Mouse (Mus musculus) small intestine, adult 2 months (tissue): ENCODE results near the gene Snx33. TPM values are rescaled to one million over a fixed set of nuclear protein-coding genes. Genes with fewer than 3 reads are reported as not detected.

Experiments used
- H3K27ac ChIP-seq: fragments of 200-500 bp; 2 replicates; pipeline ENCODE4 v1.5.1; 2012; ENCODE audit warnings: low read depth, low read length, control low read depth, inconsistent platforms; ENCODE audit not compliant: insufficient read depth
- H3K27me3 ChIP-seq: fragments of 200-500 bp; 2 replicates; pipeline ENCODE4 v1.6.1; 2012; ENCODE audit warnings: mild to moderate bottlenecking, moderate library complexity, low read length, inconsistent platforms; ENCODE audit not compliant: control insufficient read depth, insufficient read depth
- H3K36me3 ChIP-seq: fragments of 200-500 bp; 2 replicates; pipeline ENCODE4 v1.6.1; 2012; ENCODE audit warnings: mild to moderate bottlenecking, low read length, control low read depth, inconsistent platforms; ENCODE audit not compliant: control insufficient read depth, insufficient read depth
- H3K4me1 ChIP-seq: fragments of 200-500 bp; 2 replicates; pipeline ENCODE4 v1.6.1; 2012; ENCODE audit warnings: low read length, inconsistent platforms, mixed read lengths; ENCODE audit not compliant: control insufficient read depth, insufficient read depth, insufficient read length
- H3K4me3 ChIP-seq: fragments of 200-500 bp; 2 replicates; pipeline ENCODE4 v1.5.1; 2012; ENCODE audit warnings: low read depth, mild to moderate bottlenecking, control low read depth, inconsistent platforms, low read length, moderate library complexity
- CTCF ChIP-seq: fragments of 200-500 bp; IDR thresholded peaks from 2 replicates; pipeline ENCODE4 v1.5.1; 2012; ENCODE audit warnings: low read depth, mild to moderate bottlenecking, control low read depth, inconsistent platforms, low read length, moderate library complexity, mixed read lengths; ENCODE audit not compliant: insufficient replicate concordance, insufficient read length; ENCODE audit errors: extremely low read depth
- POLR2A ChIP-seq: fragments of 200-500 bp; IDR thresholded peaks from 2 replicates; pipeline ENCODE4 v1.6.1; 2012; ENCODE audit warnings: low read depth, mild to moderate bottlenecking, control low read depth, inconsistent platforms, low read length, moderate library complexity
- WGBS: fragments of 180-500 bp; shearing (Covaris S2); methylation state at CpG from one replicate; pipeline ENCODE4 v1.1.7; 2018; 5-methylcytosine and 5-hydroxymethylcytosine counted together
- polyA plus RNA-seq: library from polyadenylated mRNA; depleted of rRNA; stranded (reverse); fragments of >200 nt; gene quantifications from 2 replicates; pipeline ENCODE4 v1.2.3, GENCODE M21; 2012

Gene Snx33
- polyA plus RNA-seq, 1 experiment, result 3.8 TPM

GRCm38 (mm10) chr9:56881539-56882082, 46.6 kb downstream of the Snx33 start:
- 61% methylated on average over 3 of the region's 3 CpGs for WGBS
- no peaks in the 10 kb centered on the region for H3K36me3 ChIP-seq
- TF ChIP-seq POLR2A, result no peak
- TF ChIP-seq CTCF, result no peak
- no peaks in the 10 kb centered on the region for H3K27me3 ChIP-seq
- peaks cover 5% of the 10 kb centered on the region for H3K4me1 ChIP-seq
- H3K4me3 ChIP-seq, result no peak overlapping the region
- no peak overlapping the region for H3K27ac ChIP-seq

GRCm38 (mm10) chr9:56880790-56881189, 47.4 kb downstream of the Snx33 start:
- Histone ChIP-seq H3K4me3 (no peak overlapping the region), H3K27me3 (no peaks in the 10 kb centered on the region), H3K4me1 (peaks cover 6% of the 10 kb centered on the region), H3K36me3 (no peaks in the 10 kb centered on the region), H3K27ac (no peak overlapping the region)
- WGBS, result 52% methylated on average over 9 of the region's 9 CpGs
- TF ChIP-seq CTCF (no peak), POLR2A (no peak)

DNA sequence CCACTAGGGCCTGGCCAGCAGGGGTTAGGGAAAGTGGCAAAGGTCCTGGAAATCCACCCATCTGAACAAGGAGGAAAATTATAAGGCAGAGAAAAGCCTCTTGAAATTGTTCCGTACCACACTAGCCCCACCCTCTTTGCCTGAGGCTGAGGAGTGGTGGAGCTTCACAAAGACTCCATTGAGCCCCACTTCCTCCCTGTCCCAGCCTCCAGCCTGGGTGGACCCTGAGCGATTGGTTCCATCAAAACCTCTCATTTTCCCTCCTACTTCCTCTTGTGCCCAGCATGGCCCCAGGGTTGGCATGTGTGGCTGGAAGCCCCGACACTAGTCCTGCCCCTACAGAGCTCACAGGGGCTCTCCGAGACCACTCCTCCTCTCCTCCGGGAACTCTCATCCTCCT, 50.9 kb downstream of the Snx33 start:
- TF ChIP-seq CTCF (no peak), POLR2A (no peak)
- Histone ChIP-seq H3K36me3 (no peaks in the 10 kb centered on the region), H3K4me1 (peaks cover 4% of the 10 kb centered on the region; the same call in 1 of the 2 replicates), H3K4me3 (no peak overlapping the region), H3K27me3 (no peaks in the 10 kb centered on the region), H3K27ac (no peak overlapping the region)
- 67% methylated on average over 5 of the region's 5 CpGs for WGBS

DNA sequence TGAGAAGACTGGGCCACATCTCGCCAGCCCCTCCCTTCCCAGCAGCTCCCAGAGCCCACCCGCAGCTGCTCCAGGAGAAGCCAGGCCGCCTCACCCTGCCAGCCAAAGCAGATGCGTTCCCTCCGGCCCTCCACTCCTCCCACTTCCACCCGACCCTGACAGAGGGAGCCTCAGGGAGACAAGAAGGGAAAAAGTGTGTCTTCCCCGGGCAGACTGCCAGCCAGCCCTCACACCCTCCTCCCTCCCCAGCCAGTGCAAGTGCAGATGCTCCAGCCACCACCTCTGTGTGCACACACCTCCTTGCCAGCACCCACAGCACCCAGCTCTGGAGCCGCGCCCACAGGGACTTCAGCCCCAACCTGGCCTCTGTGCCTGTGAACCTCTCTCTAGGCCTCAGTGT, 51.4 kb downstream of the Snx33 start:
- Histone ChIP-seq H3K4me3 (no peak overlapping the region), H3K4me1 (peaks cover 4% of the 10 kb centered on the region; the same call in 1 of the 2 replicates), H3K36me3 (no peaks in the 10 kb centered on the region), H3K27ac (no peak overlapping the region), H3K27me3 (no peaks in the 10 kb centered on the region)
- 35% methylated on average over 9 of the region's 9 CpGs for WGBS
- no peak for TF ChIP-seq CTCF
- no peak for TF ChIP-seq POLR2A

DNA sequence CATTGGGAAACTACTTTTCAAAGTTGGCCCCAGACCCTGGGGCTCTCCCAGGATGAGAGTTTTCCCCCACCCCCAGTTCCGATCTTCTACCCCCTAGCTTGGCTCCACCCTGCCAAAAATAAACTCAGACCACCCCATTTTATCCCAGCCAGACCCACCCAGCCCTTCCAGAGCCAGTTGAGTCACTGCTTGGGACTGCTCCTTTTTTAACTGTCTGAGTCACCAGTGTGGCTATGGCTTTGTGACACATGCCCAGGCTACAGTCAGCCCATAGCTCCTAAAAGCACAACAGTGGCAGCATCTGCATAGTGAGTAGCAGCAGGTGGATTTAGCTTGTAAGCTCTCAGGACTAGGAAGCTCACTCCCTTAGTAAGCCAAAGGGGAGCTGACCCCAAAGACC, 55.1 kb downstream of the Snx33 start:
- WGBS, result 58% methylated on average over 1 of the region's 1 CpGs
- Histone ChIP-seq H3K27me3 (no peaks in the 10 kb centered on the region), H3K36me3 (no peaks in the 10 kb centered on the region), H3K4me1 (peaks cover 8% of the 10 kb centered on the region), H3K4me3 (no peak overlapping the region), H3K27ac (no peak overlapping the region)
- TF ChIP-seq CTCF (no peak), POLR2A (no peak)

GRCm38 (mm10) chr9:56872105-56872903, 55.9 kb downstream of the Snx33 start:
- Histone ChIP-seq H3K4me1 (peaks cover 8% of the 10 kb centered on the region), H3K4me3 (no peak overlapping the region), H3K27me3 (no peaks in the 10 kb centered on the region), H3K36me3 (no peaks in the 10 kb centered on the region), H3K27ac (no peak overlapping the region)
- WGBS, result 72% methylated on average over 5 of the region's 5 CpGs
- TF ChIP-seq POLR2A (no peak), CTCF (no peak)

DNA sequence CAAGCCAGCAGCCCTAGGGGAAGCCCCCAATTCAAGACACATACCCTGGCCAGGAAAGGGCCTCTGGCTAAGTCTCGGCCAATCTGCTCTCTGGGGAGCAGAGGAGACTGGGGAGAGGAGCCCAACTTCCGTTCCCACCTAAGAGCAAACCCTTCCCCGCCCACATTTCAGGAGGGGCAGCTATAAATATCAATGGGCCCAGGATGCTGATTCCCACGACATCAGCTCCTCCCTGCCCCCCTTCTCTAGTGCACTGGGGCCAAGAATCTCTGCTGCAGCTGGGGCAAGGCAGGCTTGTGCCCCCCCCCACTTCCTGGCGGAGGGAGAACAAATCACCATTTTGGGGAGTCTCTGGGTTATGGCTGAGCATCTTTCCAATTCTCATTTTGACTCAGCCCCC, 57.0 kb downstream of the Snx33 start:
- WGBS, result 31% methylated on average over 5 of the region's 5 CpGs
- no peak overlapping the region for H3K4me3 ChIP-seq
- no peak for TF ChIP-seq CTCF
- TF ChIP-seq POLR2A, result no peak
- no peaks in the 10 kb centered on the region for H3K27me3 ChIP-seq
- H3K36me3 ChIP-seq, result no peaks in the 10 kb centered on the region
- H3K4me1 ChIP-seq, result peaks cover 5% of the 10 kb centered on the region; the same call in 1 of the 2 replicates
- H3K27ac ChIP-seq, result peak overlapping the region; percentile 25
